In genomic region chr19:58910941-58911368, GRCm38 (mm10) we compare ENCODE assay signal across 9 mouse cellular contexts. TPM values are rescaled to one million over a fixed set of nuclear protein-coding genes. Genes with fewer than 3 reads are reported as not detected.
DNase-seq lines count a peak whose midpoint lies in the region; ATAC-seq lines count a peak whose summit lies in the region.
"Had no signal": no experiment of that assay in that cellular context is flagged by ENCODE, and none has a peak within 500 bp of the region (broad histone marks: within the 10 kb centered on the region; RNA-seq: fewer than 3 reads in every experiment).

No protein-coding gene starts in this region.

- peak; percentile 44 for DNase-seq in 3134 (ENCODE audit: extremely low read depth, insufficient read length, low spot score)
- peak; percentile 50 for DNase-seq in forebrain, embryonic 10.5 days (ENCODE audit: extremely low spot score, low spot score)
- DNase-seq in limb, embryonic 11.5 days (ENCODE audit: low spot score), result no peak
- peak; percentile 55 for DNase-seq in midbrain, embryonic 14.5 days
- no peak for DNase-seq in Muller cell, postnatal 12 days (ENCODE audit: inconsistent ontology term)
- DNase-seq in layer of hippocampus, adult 11-12 months (ENCODE audit: low spot score), result no peak

- peak overlapping the region; percentile 53 for H3K4me2 ChIP-seq in limb, embryonic 11.5 days (ENCODE audit: low read depth, severe bottlenecking)
- H3K4me2 ChIP-seq in midbrain, embryonic 14.5 days (ENCODE audit: low read length), result peak overlapping the region; percentile 58

- H3K9ac ChIP-seq in limb, embryonic 11.5 days (ENCODE audit: low read length), result 0 out of 2 replicates have a peak overlapping the region, but pooled peaks have one; percentile 41
- H3K9ac ChIP-seq in midbrain, embryonic 14.5 days (replicated peaks; ENCODE audit: low read length), result peak overlapping the region; percentile 43; the same call in 1 of the 2 replicates

- peak; percentile 34 for ATAC-seq in CD4-positive, CD25-positive, alpha-beta regulatory T cell, adult 4 months
- ATAC-seq in limb, embryonic 11.5 days (ENCODE audit: insufficient number of reproducible peaks, low FRiP score, low TSS enrichment, low read depth), result peak; percentile 54; the same call in 1 of the 2 replicates
- no peak; the same call in 1 of the 2 replicates for ATAC-seq in midbrain, embryonic 14.5 days (ENCODE audit: low FRiP score, low TSS enrichment)
- ATAC-seq in erythroblast, adult 5-6 weeks (replicated peaks; ENCODE audit: low FRiP score, poor library complexity, severe bottlenecking), result no peak

- peaks cover 37% of the 10 kb centered on the region for H3K4me1 ChIP-seq in forebrain, embryonic 10.5 days
- no peaks in the 10 kb centered on the region for H3K4me1 ChIP-seq in limb, embryonic 11.5 days (ENCODE audit: control insufficient read depth, insufficient read depth, low read length)
- H3K4me1 ChIP-seq in midbrain, embryonic 14.5 days (ENCODE audit: control insufficient read depth, insufficient read depth, low read length), result no peaks in the 10 kb centered on the region

- H3K27ac ChIP-seq in forebrain, embryonic 10.5 days, result peak overlapping the region; percentile 74
- H3K27ac ChIP-seq in limb, embryonic 11.5 days (replicated peaks; ENCODE audit: low read depth, low read length), result no peak overlapping the region
- no peak overlapping the region for H3K27ac ChIP-seq in midbrain, embryonic 14.5 days (replicated peaks; ENCODE audit: low read depth, low read length)

- no peaks in the 10 kb centered on the region for H3K9me3 ChIP-seq in forebrain, embryonic 10.5 days
- no peaks in the 10 kb centered on the region for H3K9me3 ChIP-seq in limb, embryonic 11.5 days (ENCODE audit: control insufficient read depth, low read length)
- no peaks in the 10 kb centered on the region for H3K9me3 ChIP-seq in midbrain, embryonic 14.5 days (ENCODE audit: control insufficient read depth, low read length)

- H3K4me3 ChIP-seq in forebrain, embryonic 10.5 days, result peak overlapping the region; percentile 51
- peak overlapping the region; percentile 23 for H3K4me3 ChIP-seq in limb, embryonic 11.5 days (ENCODE audit: low read depth, low read length)
- H3K4me3 ChIP-seq in midbrain, embryonic 14.5 days (replicated peaks; ENCODE audit: low read depth, low read length), result peak overlapping the region; percentile 30

- WGBS in forebrain, embryonic 10.5 days, result 2% methylated on average over 11 of the region's 11 CpGs
- WGBS in limb, embryonic 11.5 days, result 2% methylated on average over 11 of the region's 11 CpGs
- WGBS in midbrain, embryonic 14.5 days, result 2% methylated on average over 11 of the region's 11 CpGs

- peaks cover 67% of the 10 kb centered on the region for H3K27me3 ChIP-seq in forebrain, embryonic 10.5 days (ENCODE audit: poor library complexity, severe bottlenecking)
- H3K27me3 ChIP-seq in limb, embryonic 11.5 days (ENCODE audit: control insufficient read depth, insufficient read depth, low read length), result no peaks in the 10 kb centered on the region
- peaks cover 3% of the 10 kb centered on the region; the same call in 1 of the 2 replicates for H3K27me3 ChIP-seq in midbrain, embryonic 14.5 days (ENCODE audit: control insufficient read depth, insufficient read depth, low read length)

- no peaks in the 10 kb centered on the region for H3K36me3 ChIP-seq in forebrain, embryonic 10.5 days (replicated peaks)
- H3K36me3 ChIP-seq in limb, embryonic 11.5 days (ENCODE audit: control insufficient read depth, insufficient read depth, low read length), result no peaks in the 10 kb centered on the region
- H3K36me3 ChIP-seq in midbrain, embryonic 14.5 days (ENCODE audit: control insufficient read depth, insufficient read depth, low read length), result no peaks in the 10 kb centered on the region

RNA-seq across cellular contexts. Expression of gene Eno4, which starts 32.3 kb away (rescaled TPM):
- polyA plus RNA-seq in CD4-positive, CD25-positive, alpha-beta regulatory T cell, adult 4 months (2017; shearing (Covaris generic)), result not detected
- polyA plus RNA-seq in forebrain, embryonic 10.5 days (2016; fragmentation: Nextera tagmentation; extraction: Ambion mirVana), result 1.3 and 1.4 TPM in 2 replicates
- 0.51 and 0.59 TPM in 2 replicates for polyA plus RNA-seq in limb, embryonic 11.5 days (2014; fragmentation: Nextera tagmentation; extraction: Ambion mirVana)
- 0.49 and 0.66 TPM in 2 replicates for polyA plus RNA-seq in midbrain, embryonic 14.5 days (2014; fragmentation: Nextera tagmentation; extraction: Ambion mirVana)
- total RNA-seq in erythroblast, adult 5-6 weeks (2015; ENCODE audit: low replicate concordance), result not detected in 2 replicates
- not detected in 2 replicates for total RNA-seq in erythroblast, adult 5-6 weeks (2017; ENCODE audit: low replicate concordance)
- total RNA-seq: heart, postnatal 36 days had no signal

RNA-seq across cellular contexts. Expression of gene Hspa12a, which starts 32.5 kb away (rescaled TPM):
- polyA plus RNA-seq in CD4-positive, CD25-positive, alpha-beta regulatory T cell, adult 4 months (2017; shearing (Covaris generic)), result 1 to 10 TPM in 1 of 2 experiments, under 1 TPM in 1; 0.98 to 2.1 TPM
- polyA plus RNA-seq in forebrain, embryonic 10.5 days (2016; fragmentation: Nextera tagmentation; extraction: Ambion mirVana), result 5.7 and 7.2 TPM in 2 replicates
- 3.0 and 3.5 TPM in 2 replicates for polyA plus RNA-seq in limb, embryonic 11.5 days (2014; fragmentation: Nextera tagmentation; extraction: Ambion mirVana)
- 31.9 and 35.2 TPM in 2 replicates for polyA plus RNA-seq in midbrain, embryonic 14.5 days (2014; fragmentation: Nextera tagmentation; extraction: Ambion mirVana)
- not detected in 2 replicates for total RNA-seq in erythroblast, adult 5-6 weeks (2015; ENCODE audit: low replicate concordance)
- total RNA-seq in erythroblast, adult 5-6 weeks (2017; ENCODE audit: low replicate concordance), result not detected in 2 replicates

Comparison
In these comparisons a context has a peak if more than half of its experiments do, and no peak if none do; other contexts are left out.
1. DNase-seq: peak in 3134 (single experiment), forebrain, embryonic 10.5 days (single experiment) and midbrain, embryonic 14.5 days (single experiment); none in limb, embryonic 11.5 days (single experiment), Muller cell, postnatal 12 days (single experiment) and layer of hippocampus, adult 11-12 months (single experiment).
2. ATAC-seq: peak in CD4-positive, CD25-positive, alpha-beta regulatory T cell, adult 4 months (single experiment) and limb, embryonic 11.5 days (single experiment); none in midbrain, embryonic 14.5 days (single experiment) and erythroblast, adult 5-6 weeks (single experiment).
3. Peak in every context shown above with its lines, with median percentiles within 50 percentile points of each other: H3K4me3 ChIP-seq.